Mouse (Mus musculus) heart, embryonic 13.5 days (tissue): ENCODE measurements around the gene Rpl34. TPM values are rescaled to one million over a fixed set of nuclear protein-coding genes. Genes with fewer than 3 reads are reported as not detected.
A peak's percentile ranks its signal among the peaks of the same experiment; 100 is the strongest.

Source experiments
- ATAC-seq: fragments of 200-750 bp; cut with Nextera tagmentation; 2 replicates; pipeline ENCODE4 v1.8.0; 2017; ENCODE audit warnings: moderate TSS enrichment; ENCODE audit not compliant: insufficient number of reproducible peaks, low FRiP score, low TSS enrichment; ENCODE audit errors: extremely low read depth
- H3K27ac ChIP-seq: fragments of 300-500 bp; sonication (generic); replicated peaks from 2 replicates; pipeline ENCODE4 v1.5.1; 2015; ENCODE audit warnings: moderate library complexity, mild to moderate bottlenecking, inconsistent platforms
- H3K27me3 ChIP-seq: fragments of 300-500 bp; sonication (generic); replicated peaks from 2 replicates; pipeline ENCODE4 v1.6.1; 2015; ENCODE audit warnings: mild to moderate bottlenecking, inconsistent platforms
- H3K36me3 ChIP-seq: fragments of 300-500 bp; sonication (generic); 2 replicates; pipeline ENCODE4 v1.6.1; 2015; ENCODE audit warnings: mild to moderate bottlenecking, inconsistent platforms
- H3K4me1 ChIP-seq: fragments of 300-500 bp; sonication (generic); 2 replicates; pipeline ENCODE4 v1.6.1; 2015; ENCODE audit warnings: inconsistent platforms
- H3K4me2 ChIP-seq: fragments of 300-500 bp; sonication (generic); 2 replicates; pipeline ENCODE4 v1.6.1; 2015; ENCODE audit warnings: inconsistent platforms, mild to moderate bottlenecking, moderate library complexity
- H3K4me3 ChIP-seq: fragments of 300-500 bp; sonication (generic); 2 replicates; pipeline ENCODE4 v1.5.1; 2015; ENCODE audit warnings: moderate library complexity, mild to moderate bottlenecking, inconsistent platforms
- H3K9ac ChIP-seq: fragments of 300-500 bp; sonication (generic); 2 replicates; pipeline ENCODE4 v1.6.1; 2015; ENCODE audit warnings: inconsistent platforms, mild to moderate bottlenecking, moderate library complexity
- H3K9me3 ChIP-seq: fragments of 300-500 bp; sonication (generic); 2 replicates; pipeline ENCODE4 v1.6.1; 2016; ENCODE audit warnings: inconsistent platforms
- WGBS: fragments of 180-500 bp; shearing (Covaris S2); methylation state at CpG from one replicate; pipeline ENCODE4 v1.1.7; 2015; ENCODE audit warnings: mixed read lengths; 5-methylcytosine and 5-hydroxymethylcytosine counted together
- polyA plus RNA-seq: library from polyadenylated mRNA; unstranded; fragments of >200 nt; fragmentation: Nextera tagmentation; extraction: Ambion mirVana; gene quantifications from 2 replicates; pipeline ENCODE4 v1.2.1, GENCODE M21; 2015

The Rpl34 gene
- polyA plus RNA-seq, 1 experiment from 2014 or later = 585 TPM

DNA sequence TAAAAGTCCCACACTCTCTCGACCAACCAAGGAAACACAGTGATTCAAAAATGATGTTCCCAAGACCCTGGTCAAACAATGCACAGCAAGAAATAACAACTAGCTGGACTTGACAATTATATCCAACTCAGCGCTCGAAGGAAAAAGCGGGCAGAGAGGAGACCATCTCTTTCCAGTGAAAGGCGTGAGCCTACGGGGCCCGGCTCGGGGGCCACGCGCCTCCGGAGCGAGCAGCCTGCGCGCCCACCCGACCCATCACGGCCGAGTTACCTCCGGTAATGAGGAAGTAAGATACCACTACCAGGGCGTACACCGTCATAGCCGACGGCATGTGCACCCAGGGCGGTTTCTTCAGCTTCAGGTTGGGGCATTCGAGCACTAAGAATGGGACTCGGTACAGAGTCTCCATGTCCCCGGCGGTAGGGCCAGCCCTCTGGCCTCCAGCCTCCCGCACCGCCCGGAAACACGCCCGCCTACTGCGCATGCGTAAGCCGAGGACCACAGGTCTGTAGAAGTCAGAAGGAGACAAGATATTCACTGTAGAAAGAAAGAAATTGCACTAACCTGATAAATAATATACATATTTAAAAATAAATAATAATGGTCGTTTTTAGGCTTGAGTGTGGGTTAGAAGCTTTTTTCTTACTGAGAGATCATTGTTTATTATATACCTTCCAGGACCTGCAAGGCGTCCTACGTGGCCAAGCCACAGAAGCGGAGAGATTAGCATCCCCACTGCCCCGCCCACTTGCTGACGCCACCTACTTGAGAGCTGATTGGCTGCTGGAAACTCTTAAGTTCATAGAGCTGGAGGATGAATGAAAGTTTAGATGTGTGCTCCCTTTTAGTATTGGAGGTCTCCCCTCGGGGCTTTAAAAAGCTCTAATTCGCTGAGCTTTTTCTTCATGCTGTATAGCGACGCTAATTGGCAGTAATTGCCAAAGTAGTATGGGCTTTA lies 21.0 kb downstream of the Rpl34 start, which contains the start of gene Ostc:
TSS of gene Ostc (minus strand) at position 478 of the 958 bp plus-strand sequence.
- H3K9me3 ChIP-seq = no peaks in the 10 kb centered on the region
- peaks cover 22% of the 10 kb centered on the region for H3K4me1 ChIP-seq
- H3K36me3 ChIP-seq = peaks cover 11% of the 10 kb centered on the region
- H3K9ac ChIP-seq = peak within 1 kb of the TSS; percentile 93
- ATAC-seq = peak; percentile 92
- H3K4me2 ChIP-seq = peak within 1 kb of the TSS; percentile 84
- H3K27ac ChIP-seq = peak within 1 kb of the TSS; percentile 89
- WGBS = under 1% methylated on average over 45 of the region's 45 CpGs
- no peaks in the 10 kb centered on the region for H3K27me3 ChIP-seq
- H3K4me3 ChIP-seq = peak within 1 kb of the TSS; percentile 88

DNA sequence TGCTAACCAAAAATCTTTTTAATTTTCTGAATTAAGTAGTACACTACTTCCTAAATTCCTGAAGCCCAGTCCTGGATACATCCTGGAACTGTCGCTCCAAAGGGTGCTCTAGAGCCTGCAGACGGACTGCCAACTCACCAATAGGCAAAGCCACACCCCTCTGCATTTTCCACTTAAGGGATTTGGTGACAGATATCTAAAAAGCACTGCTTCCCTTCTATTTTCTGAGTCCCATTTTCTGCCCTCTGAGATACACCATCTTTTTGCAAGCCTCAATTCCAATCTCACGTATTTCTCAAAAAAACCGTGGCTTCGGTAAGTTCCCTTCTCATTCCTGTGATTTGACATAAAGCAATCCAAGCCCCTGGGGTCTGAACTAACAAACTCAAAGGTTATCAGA lies 21.7 kb downstream of the Rpl34 start:
- Histone ChIP-seq H3K27ac (peak overlapping the region; percentile 89), H3K27me3 (no peaks in the 10 kb centered on the region), H3K9me3 (no peaks in the 10 kb centered on the region), H3K9ac (peak overlapping the region; percentile 93), H3K4me3 (peak overlapping the region; percentile 88), H3K36me3 (peaks cover 18% of the 10 kb centered on the region), H3K4me1 (peaks cover 22% of the 10 kb centered on the region), H3K4me2 (peak overlapping the region; percentile 84)
- ATAC-seq = no peak
- 0% methylated on average over 5 of the region's 5 CpGs for WGBS

DNA sequence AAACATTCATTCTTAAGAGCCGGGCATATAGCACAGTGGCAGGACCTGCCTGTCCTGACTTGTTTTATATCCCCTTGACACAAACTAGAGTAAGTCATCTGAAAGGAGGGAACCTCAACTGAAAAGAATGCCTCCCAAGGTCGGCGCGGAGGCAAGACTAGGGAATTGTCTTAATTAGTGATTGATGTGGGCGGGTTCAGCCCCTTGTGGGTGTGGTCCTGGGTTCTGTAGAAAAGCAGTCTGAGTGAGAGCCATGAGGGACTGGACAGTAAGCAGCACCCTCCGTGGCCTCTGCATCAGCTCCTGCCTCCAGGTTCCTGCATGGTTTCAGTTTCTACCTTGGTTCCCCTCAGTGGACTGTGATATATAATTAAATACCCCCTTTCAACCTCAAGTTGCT lies 27.9 kb downstream of the Rpl34 start:
- Histone ChIP-seq H3K9ac (no peak overlapping the region), H3K9me3 (no peaks in the 10 kb centered on the region), H3K36me3 (peaks cover 77% of the 10 kb centered on the region), H3K27ac (no peak overlapping the region), H3K27me3 (no peaks in the 10 kb centered on the region), H3K4me3 (no peak overlapping the region), H3K4me2 (no peak overlapping the region), H3K4me1 (peaks cover 3% of the 10 kb centered on the region; the same call in 1 of the 2 replicates)
- WGBS = 84% methylated on average over 6 of the region's 6 CpGs
- no peak for ATAC-seq

DNA sequence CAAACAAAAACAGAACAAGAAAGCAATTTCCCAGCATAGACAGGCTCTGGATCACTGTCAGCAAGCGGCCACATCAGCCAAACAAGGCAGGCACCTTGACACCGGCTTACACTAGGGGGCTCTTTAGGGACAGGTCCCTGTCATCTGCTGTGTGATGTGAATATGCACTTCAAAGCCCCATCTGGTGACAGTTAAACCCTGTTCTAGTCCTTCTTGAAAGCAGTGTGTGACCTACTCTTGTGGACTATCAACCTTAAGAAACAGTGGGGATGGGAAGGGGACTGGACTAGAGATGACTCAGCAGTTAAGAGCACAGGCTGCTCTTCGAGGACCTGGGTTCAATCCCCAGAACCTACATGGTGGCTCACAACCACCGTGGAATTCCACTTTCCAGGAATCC lies 32.6 kb downstream of the Rpl34 start:
- 73% methylated on average over 4 of the region's 4 CpGs for WGBS
- no peaks in the 10 kb centered on the region for H3K27me3 ChIP-seq
- H3K36me3 ChIP-seq = peaks cover 81% of the 10 kb centered on the region
- H3K9me3 ChIP-seq = no peaks in the 10 kb centered on the region
- no peak overlapping the region for H3K4me3 ChIP-seq
- 0 out of 2 replicates have a peak, but pooled peaks cover 2% of the 10 kb centered on the region for H3K4me1 ChIP-seq
- no peak overlapping the region for H3K4me2 ChIP-seq
- no peak overlapping the region for H3K9ac ChIP-seq
- no peak for ATAC-seq
- no peak overlapping the region for H3K27ac ChIP-seq

DNA sequence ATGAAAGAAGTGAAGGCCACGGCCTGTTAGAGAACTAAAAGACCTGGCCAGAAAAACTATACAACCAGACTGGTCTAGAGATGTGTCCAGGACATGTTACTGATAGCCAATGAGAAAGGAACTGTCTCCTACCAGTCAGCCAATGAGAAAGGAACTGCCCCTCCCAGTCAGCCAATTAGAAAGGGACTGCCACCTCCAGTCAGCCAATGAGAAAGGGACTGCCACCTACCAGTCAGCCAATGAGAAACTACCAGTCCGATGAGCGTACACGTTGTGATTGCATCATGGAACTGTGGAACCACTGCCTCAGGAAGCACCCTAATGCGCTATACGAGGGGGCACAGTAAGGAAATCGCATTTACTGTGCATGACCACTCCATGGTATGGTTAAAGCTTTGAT lies 35.5 kb downstream of the Rpl34 start:
- Histone ChIP-seq H3K27me3 (no peaks in the 10 kb centered on the region), H3K4me3 (no peak overlapping the region), H3K9me3 (no peaks in the 10 kb centered on the region), H3K9ac (no peak overlapping the region), H3K27ac (no peak overlapping the region), H3K4me1 (peaks cover 17% of the 10 kb centered on the region), H3K4me2 (no peak overlapping the region), H3K36me3 (peaks cover 53% of the 10 kb centered on the region)
- no peak for ATAC-seq
- 87% methylated on average over 7 of the region's 7 CpGs for WGBS

- 62% methylated on average over 9 of the region's 9 CpGs for WGBS
- no peak for ATAC-seq
- H3K27ac ChIP-seq = no peak overlapping the region
Measured at GRCm38 (mm10) chr3:130694041-130694593, 36.1 kb downstream of the Rpl34 start.

DNA sequence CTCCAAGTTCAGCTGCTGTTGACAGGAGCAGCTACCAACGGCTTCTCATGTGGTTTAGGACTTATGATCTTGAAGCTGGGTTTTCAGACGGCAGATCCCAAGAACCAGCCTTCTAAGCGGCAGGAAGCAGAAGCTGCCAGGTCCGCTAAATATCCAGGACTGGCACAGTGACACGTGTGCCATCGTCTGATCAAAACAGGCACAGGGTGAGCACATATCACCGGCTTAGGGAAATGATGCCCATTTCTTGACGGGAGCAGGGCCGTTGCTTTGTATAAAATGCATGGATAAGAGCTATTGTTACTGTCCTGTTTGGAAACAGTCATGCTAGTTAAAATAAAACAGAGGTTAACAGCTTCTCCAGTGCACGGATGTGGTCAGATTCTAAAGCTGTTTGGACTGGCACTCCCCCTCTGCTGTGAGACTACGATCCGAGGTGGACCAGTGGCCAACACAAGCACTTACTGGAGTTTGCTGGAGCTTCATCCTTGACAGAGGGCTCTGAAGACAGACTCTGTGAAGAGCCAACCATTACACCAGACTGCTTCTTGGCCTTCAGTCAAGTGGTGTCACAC lies 38.5 kb downstream of the Rpl34 start:
- WGBS = 24% methylated on average over 12 of the region's 12 CpGs
- peaks cover 25% of the 10 kb centered on the region for H3K36me3 ChIP-seq
- no peaks in the 10 kb centered on the region for H3K9me3 ChIP-seq
- H3K27ac ChIP-seq = peak overlapping the region; percentile 89
- H3K4me2 ChIP-seq = peak overlapping the region; percentile 89
- peaks cover 17% of the 10 kb centered on the region for H3K4me1 ChIP-seq
- H3K27me3 ChIP-seq = no peaks in the 10 kb centered on the region; the same call in 1 of the 2 replicates
- ATAC-seq = no peak; the same call in 1 of the 2 replicates
- peak overlapping the region; percentile 57 for H3K4me3 ChIP-seq
- peak overlapping the region; percentile 79 for H3K9ac ChIP-seq

More at GRCm38 (mm10) chr3:130694041-130694593, 36.1 kb downstream of the Rpl34 start:
- Histone ChIP-seq H3K4me2 (no peak overlapping the region), H3K4me1 (peaks cover 17% of the 10 kb centered on the region), H3K27me3 (no peaks in the 10 kb centered on the region), H3K9ac (no peak overlapping the region), H3K9me3 (no peaks in the 10 kb centered on the region), H3K4me3 (no peak overlapping the region), H3K36me3 (peaks cover 47% of the 10 kb centered on the region)

DNA sequence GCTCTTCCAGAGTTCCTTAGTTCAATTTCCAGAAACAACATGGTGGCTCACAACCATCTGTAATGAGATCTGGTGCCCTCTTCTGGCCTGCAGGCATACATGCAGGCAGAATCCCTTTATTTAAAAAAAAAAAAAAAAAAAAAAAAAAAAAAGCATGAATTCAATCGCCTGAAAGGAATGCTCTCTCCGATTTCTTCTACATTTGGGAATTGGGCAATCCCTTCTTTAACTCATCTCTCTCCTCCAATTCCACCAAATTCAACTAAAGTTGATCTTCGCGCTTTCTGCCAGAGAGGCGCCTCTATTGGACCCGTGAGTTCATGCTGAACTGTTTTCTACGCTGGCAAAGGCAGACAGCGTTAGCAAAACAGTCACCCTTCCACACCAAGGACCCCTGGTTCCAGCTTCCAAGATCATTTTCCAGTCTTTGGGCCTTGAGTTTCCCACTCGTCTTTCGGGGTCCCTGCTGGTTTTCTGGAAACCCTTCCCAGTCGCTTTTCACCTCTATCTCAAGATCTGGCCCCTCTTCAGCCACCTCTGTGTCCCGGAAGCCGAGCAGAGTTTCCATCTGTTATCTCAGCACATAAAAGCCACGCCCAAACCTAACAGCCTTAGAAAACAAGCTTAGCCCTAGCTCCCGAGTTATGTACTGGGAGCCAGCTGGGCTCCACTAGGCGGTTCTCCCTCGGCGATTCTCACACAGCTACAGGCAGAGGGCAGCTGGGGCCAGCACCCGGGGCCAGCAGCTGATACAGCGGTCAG lies 39.2 kb downstream of the Rpl34 start:
- Histone ChIP-seq H3K4me2 (peak overlapping the region; percentile 89), H3K9ac (peak overlapping the region; percentile 79), H3K27ac (peak overlapping the region; percentile 89), H3K4me1 (peaks cover 15% of the 10 kb centered on the region), H3K36me3 (peaks cover 18% of the 10 kb centered on the region), H3K27me3 (no peaks in the 10 kb centered on the region; the same call in 1 of the 2 replicates), H3K9me3 (no peaks in the 10 kb centered on the region), H3K4me3 (peak overlapping the region; percentile 57)
- peak; percentile 77; the same call in 1 of the 2 replicates for ATAC-seq
- WGBS = 5% methylated on average over 20 of the region's 20 CpGs

DNA sequence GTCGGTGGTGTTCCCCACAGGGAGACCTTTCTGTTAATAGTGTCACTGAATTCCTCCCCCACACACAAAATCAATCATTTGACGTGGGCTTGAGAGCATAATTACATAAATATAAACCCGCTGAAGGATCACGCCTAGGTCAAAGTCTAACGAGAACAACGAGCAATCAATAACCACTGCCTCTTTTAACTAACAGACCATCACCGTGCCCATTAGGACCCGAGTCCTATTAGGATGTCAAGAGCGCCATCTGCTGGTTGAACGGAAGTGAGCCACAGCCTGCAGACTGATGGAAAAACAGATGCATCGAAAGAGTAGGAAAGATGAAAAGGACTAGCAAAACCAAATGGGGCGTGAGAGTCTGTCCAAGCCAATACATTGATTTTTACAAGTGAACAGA lies 40.6 kb downstream of the Rpl34 start:
- 0 out of 2 replicates have a peak overlapping the region, but pooled peaks have one; percentile 9 for H3K4me2 ChIP-seq
- WGBS = 22% methylated on average over 12 of the region's 12 CpGs
- H3K36me3 ChIP-seq = peaks cover 4% of the 10 kb centered on the region

GRCm38 (mm10) chr3:130687051-130687450 lies 43.1 kb downstream of the Rpl34 start:
- Histone ChIP-seq H3K36me3 (no peaks in the 10 kb centered on the region), H3K4me2 (no peak overlapping the region), H3K9me3 (no peaks in the 10 kb centered on the region), H3K27ac (no peak overlapping the region), H3K27me3 (peaks cover under 1% of the 10 kb centered on the region; the same call in 1 of the 2 replicates), H3K4me3 (no peak overlapping the region), H3K9ac (no peak overlapping the region), H3K4me1 (peaks cover 12% of the 10 kb centered on the region)
- no peak for ATAC-seq
- 86% methylated on average over 1 of the region's 1 CpGs for WGBS

More for the DNA sequence above, 40.6 kb downstream of the Rpl34 start:
- H3K9ac ChIP-seq = no peak overlapping the region
- no peak overlapping the region for H3K27ac ChIP-seq
- peaks cover 15% of the 10 kb centered on the region for H3K4me1 ChIP-seq
- H3K4me3 ChIP-seq = no peak overlapping the region
- no peaks in the 10 kb centered on the region; the same call in 1 of the 2 replicates for H3K27me3 ChIP-seq
- no peak for ATAC-seq
- no peaks in the 10 kb centered on the region for H3K9me3 ChIP-seq
